Mouse (Mus musculus) small intestine, adult 2 months (tissue): ENCODE measurements around the gene Trak1.

Experiments
- CTCF ChIP-seq: fragments of 200-500 bp; IDR thresholded peaks from 2 replicates; pipeline ENCODE4 v1.5.1; 2012; ENCODE audit warnings: low read depth, mild to moderate bottlenecking, control low read depth, inconsistent platforms, low read length, moderate library complexity, mixed read lengths; ENCODE audit not compliant: insufficient replicate concordance, insufficient read length; ENCODE audit errors: extremely low read depth
- POLR2A ChIP-seq: fragments of 200-500 bp; IDR thresholded peaks from 2 replicates; pipeline ENCODE4 v1.6.1; 2012; ENCODE audit warnings: low read depth, mild to moderate bottlenecking, control low read depth, inconsistent platforms, low read length, moderate library complexity

- TF ChIP-seq CTCF = no peak
- TF ChIP-seq POLR2A = no peak
These were observed 182.2 kb downstream of the Trak1 start for GRCm38 (mm10) chr9:121479453-121479852.
